Mouse (Mus musculus): Measurements from ENCODE around the gene Grik1.

DNA sequence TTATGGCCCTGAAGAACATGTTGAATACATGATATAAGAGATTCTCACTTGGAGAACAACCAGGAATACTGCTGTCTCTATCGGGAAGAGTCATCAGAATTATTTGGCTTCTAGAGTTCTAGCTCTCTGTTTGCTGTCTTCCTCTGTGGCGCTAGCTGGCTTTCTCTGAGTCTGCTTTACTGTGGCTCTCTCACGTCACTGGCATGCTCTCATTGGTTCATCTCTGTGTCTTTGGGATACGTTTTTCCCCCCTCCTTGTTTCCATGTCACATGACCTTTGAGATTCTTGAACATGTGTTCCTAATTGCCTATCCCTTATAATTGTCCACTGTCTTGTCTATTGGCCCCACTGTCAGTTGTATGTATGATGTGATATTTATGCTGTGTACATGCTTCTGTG lies 372.2 kb downstream of the Grik1 start:
- no peak for TF ChIP-seq CTCF (IDR thresholded peaks at IDR 0.05; ENCODE audit: control insufficient read depth, insufficient read depth, insufficient read length)
- TF ChIP-seq MYOD1 (IDR thresholded peaks at IDR 0.05; ENCODE audit: control insufficient read depth, insufficient read length, low read depth): no peak
